Mouse (Mus musculus): ENCODE measurements at regions not wholly inside any gene's neighbourhood (a gene's known extent, or its start where the extent isn't known, plus 50 kb on each side); places are given as distances from the start of the nearest gene placed in this dataset.

GRCm38 (mm10) chr2:9193195-9193594, 687.9 kb upstream of the 4930412O13Rik start:
- Histone ChIP-seq H3K9me3 (no peaks in the 10 kb centered on the region), H3K4me3 (replicated peaks) (no peak overlapping the region), H3K27me3 (no peaks in the 10 kb centered on the region), H3K9ac (replicated peaks) (no peak overlapping the region), H3K27ac (no peak overlapping the region), H3K4me2 (replicated peaks) (no peak overlapping the region), H3K4me1 (replicated peaks) (no peaks in the 10 kb centered on the region), H3K36me3 (no peaks in the 10 kb centered on the region)
- ATAC-seq, result no peak
- WGBS, result 93% methylated on average over 6 of the region's 6 CpGs

- WGBS, result 82% methylated on average over 3 of the region's 3 CpGs
- ATAC-seq, result no peak
- Histone ChIP-seq H3K9me3 (no peaks in the 10 kb centered on the region), H3K27me3 (no peaks in the 10 kb centered on the region), H3K4me2 (replicated peaks) (no peak overlapping the region), H3K4me1 (replicated peaks) (no peaks in the 10 kb centered on the region), H3K4me3 (replicated peaks) (no peak overlapping the region), H3K27ac (no peak overlapping the region), H3K36me3 (no peaks in the 10 kb centered on the region), H3K9ac (replicated peaks) (no peak overlapping the region)
Measured at GRCm38 (mm10) chr2:9197025-9197424, 684.0 kb upstream of the 4930412O13Rik start.

- H3K4me1 ChIP-seq (replicated peaks), result no peaks in the 10 kb centered on the region
- H3K9me3 ChIP-seq, result no peaks in the 10 kb centered on the region
- H3K36me3 ChIP-seq, result no peaks in the 10 kb centered on the region
- no peak for ATAC-seq
- H3K9ac ChIP-seq (replicated peaks), result no peak overlapping the region
- H3K27me3 ChIP-seq, result no peaks in the 10 kb centered on the region
- no peak overlapping the region for H3K27ac ChIP-seq
- 88% methylated on average over 4 of the region's 4 CpGs for WGBS
- H3K4me2 ChIP-seq (replicated peaks), result no peak overlapping the region
- H3K4me3 ChIP-seq (replicated peaks), result no peak overlapping the region
Measured at GRCm38 (mm10) chr2:9207963-9208362, 673.1 kb upstream of the 4930412O13Rik start.
